Mouse (Mus musculus) monocyte, adult 2 months (primary cell): ENCODE results near the gene F2rl3.

ENCODE experiments used
- DNase-seq, 2 experiments: peaks; one replicate each; pipeline ENCODE4 v3.0.0; 2022; ENCODE audit warnings: low spot score in 2 of 2, low read depth in 1 of 2

F2rl3 gene

GRCm38 (mm10) chr8:72762306-72762705 lies 626 bp downstream of the F2rl3 start:
- no peak for DNase-seq

- DNase-seq: no peak
Observed at GRCm38 (mm10) chr8:72765696-72766095, 4.0 kb downstream of the F2rl3 start.

GRCm38 (mm10) chr8:72766777-72767176 lies 5.1 kb downstream of the F2rl3 start:
- no peak for DNase-seq

- DNase-seq: no peak
Observed at GRCm38 (mm10) chr8:72777797-72778196, 16.1 kb downstream of the F2rl3 start.

- no peak for DNase-seq
Observed at GRCm38 (mm10) chr8:72780644-72781043, 19.0 kb downstream of the F2rl3 start.

- DNase-seq: no peak
Observed at GRCm38 (mm10) chr8:72801583-72801982, 39.9 kb downstream of the F2rl3 start.

GRCm38 (mm10) chr8:72812690-72813089 lies 51.0 kb downstream of the F2rl3 start:
- DNase-seq: no peak
